Mouse (Mus musculus): Measurements from ENCODE around the gene Prss2.
"Not testable (repeated sequence)": the region's sequence is repeated elsewhere in the genome, so short reads cannot be mapped to it uniquely, and the experiment has no call there.

- not testable (repeated sequence) for TF ChIP-seq CTCF (IDR thresholded peaks at IDR 0.05; ENCODE audit: control insufficient read depth, insufficient read depth, insufficient read length); MYOD1 (IDR thresholded peaks at IDR 0.05; ENCODE audit: control insufficient read depth, insufficient read length, low read depth); MAX (IDR thresholded peaks at IDR 0.05); CEBPB (IDR thresholded peaks at IDR 0.05; ENCODE audit: low read depth); USF1 (IDR thresholded peaks at IDR 0.05; ENCODE audit: low read depth); MYOG (IDR thresholded peaks at IDR 0.05; ENCODE audit: control insufficient read depth, extremely low read depth, insufficient read length)
Observed at GRCm38 (mm10) chr6:41563104-41563951, 41.7 kb downstream of the Prss2 start.

Data from C2C12 (cell line).